In the genomic region with DNA sequence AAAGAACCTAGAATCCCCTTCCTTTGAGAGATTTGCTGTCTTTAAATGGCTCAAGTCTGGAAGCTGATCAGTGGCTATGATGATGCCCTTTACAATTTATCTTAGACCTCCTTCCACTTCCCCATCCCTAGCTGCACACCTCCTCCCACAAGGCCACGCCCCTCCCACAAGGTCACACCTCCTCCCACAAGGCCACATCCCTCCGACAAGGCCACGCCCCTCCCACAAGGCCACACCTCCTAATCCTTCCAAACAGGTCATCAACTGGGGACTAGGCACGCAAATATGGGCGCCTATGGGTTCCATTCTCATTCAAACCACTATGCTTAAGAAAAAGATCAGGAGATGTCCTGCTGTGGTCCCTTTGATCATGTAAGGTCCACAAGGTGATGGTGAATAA, we compare ENCODE assay signal across 25 mouse cellular contexts.
DNase-seq lines count a peak whose midpoint lies in the region; ATAC-seq and TF ChIP-seq lines count a peak whose summit lies in the region.
"Had no signal": no experiment of that assay in that cellular context is flagged by ENCODE, and none has a peak within 500 bp of the region (broad histone marks: within the 10 kb centered on the region; RNA-seq: fewer than 3 reads in every experiment).

No protein-coding gene starts in this region.

- no peak overlapping the region for H3K4me3 ChIP-seq in MEL (ENCODE audit: control insufficient read depth in 1 of 2, insufficient read depth in 1 of 2, low read depth in 2 of 2, low read length in 2 of 2)
- H3K4me3 ChIP-seq in hindbrain, embryonic 16.5 days (ENCODE audit: low read length), result no peak overlapping the region
- H3K4me3 ChIP-seq: gastrocnemius, adult 2 months; heart, embryonic 10.5 days; hindbrain, embryonic 15.5 days; intestine, embryonic 15.5 days; megakaryocyte, embryonic 14.5 days had no signal

- WGBS in hindbrain, embryonic 16.5 days, result 77% methylated on average over 5 of the region's 5 CpGs

- no peaks in the 10 kb centered on the region for H3K4me1 ChIP-seq in MEL (ENCODE audit: control insufficient read depth in 1 of 2, insufficient read depth in 2 of 2, low read length in 2 of 2)
- no peaks in the 10 kb centered on the region for H3K4me1 ChIP-seq in hindbrain, embryonic 16.5 days (ENCODE audit: control insufficient read depth, insufficient read depth, low read depth, low read length)
- H3K4me1 ChIP-seq: heart, embryonic 10.5 days; hindbrain, embryonic 15.5 days; intestine, embryonic 15.5 days; megakaryocyte, embryonic 14.5 days had no signal

- H3K9ac ChIP-seq in MEL (ENCODE audit: control insufficient read depth, low read depth, low read length, poor library complexity, severe bottlenecking), result no peak overlapping the region
- no peak overlapping the region for H3K9ac ChIP-seq in hindbrain, embryonic 16.5 days (ENCODE audit: low read depth, low read length)
- H3K9ac ChIP-seq: hindbrain, embryonic 15.5 days; intestine, embryonic 15.5 days had no signal

- TF ChIP-seq CTCF in MEL (IDR thresholded peaks at IDR 0.05 in 2 of 3, conservative IDR thresholded peaks at IDR 0.05 in 1 of 3; ENCODE audit: control insufficient read depth in 1 of 3, insufficient read depth in 1 of 3, low read depth in 2 of 3, low read length in 3 of 3, poor library complexity in 1 of 3, severe bottlenecking in 1 of 3), result no peak

- DNase-seq in lung, postnatal 10 days, result peak; percentile 17
- no peak for DNase-seq in lung, postnatal 14 days
- peak; percentile 42 for DNase-seq in A20 (ENCODE audit: low read depth, low spot score)
- peak; percentile 65 for DNase-seq in MEL (ENCODE audit: low read depth, low spot score)
- no peak for DNase-seq in adrenal gland, adult 2 months
- DNase-seq: adrenal gland, postnatal 10 days; cerebellum, adult 8-10 months; cerebellum, postnatal 36 days; gastrocnemius, adult 2 months; kidney, adult 9 months; kidney, postnatal 4 days; lung, adult 18-20 months; midbrain, embryonic 14.5 days; right cerebral cortex, postnatal 25 days; thymus, adult 18-20 months had no signal

- no peak overlapping the region for H3K4me2 ChIP-seq in hindbrain, embryonic 16.5 days (ENCODE audit: low read length)
- H3K4me2 ChIP-seq: hindbrain, embryonic 15.5 days; intestine, embryonic 15.5 days; liver, embryonic 11.5 days had no signal

- no peaks in the 10 kb centered on the region for H3K79me2 ChIP-seq in MEL (ENCODE audit: control insufficient read depth, insufficient read depth, low read length, poor library complexity)

- H3K27me3 ChIP-seq in MEL (ENCODE audit: control insufficient read depth in 1 of 2, insufficient read depth in 2 of 2, low read length in 2 of 2), result no peaks in the 10 kb centered on the region; a peak in 1 of 4 replicates
- H3K27me3 ChIP-seq in hindbrain, embryonic 16.5 days (replicated peaks; ENCODE audit: control insufficient read depth, insufficient read depth, low read length), result no peaks in the 10 kb centered on the region
- H3K27me3 ChIP-seq: hindbrain, embryonic 15.5 days; intestine, embryonic 15.5 days; Patski had no signal

- no peaks in the 10 kb centered on the region for H3K36me3 ChIP-seq in MEL (ENCODE audit: control insufficient read depth in 1 of 2, insufficient read depth in 2 of 2, low read length in 2 of 2)
- no peaks in the 10 kb centered on the region for H3K36me3 ChIP-seq in hindbrain, embryonic 16.5 days (ENCODE audit: control insufficient read depth, insufficient read depth, low read length)
- H3K36me3 ChIP-seq: heart, embryonic 10.5 days; hindbrain, embryonic 15.5 days; intestine, embryonic 15.5 days had no signal

- TF ChIP-seq POLR2A in MEL (IDR thresholded peaks at IDR 0.05; ENCODE audit: control insufficient read depth in 1 of 2, insufficient read depth in 1 of 2, low read depth in 1 of 2, low read length in 2 of 2, poor library complexity in 1 of 2), result no peak

- ATAC-seq in granulocyte monocyte progenitor cell, adult 5-6 weeks (replicated peaks; ENCODE audit: poor library complexity, severe bottlenecking), result 0 out of 2 replicates have a peak, but pooled peaks have one; percentile 40
- no peak for ATAC-seq in hindbrain, embryonic 16.5 days
- ATAC-seq: activated CD4-positive, CD25-positive, alpha-beta regulatory T cell, adult 4 months; forebrain, embryonic 14.5 days; intestine, embryonic 15.5 days; Patski had no signal

- TF ChIP-seq RAD21 in MEL (IDR thresholded peaks at IDR 0.05; ENCODE audit: low read depth, low read length), result no peak

- H3K9me3 ChIP-seq in MEL (replicated peaks; ENCODE audit: insufficient read depth, low read length), result no peaks in the 10 kb centered on the region
- no peaks in the 10 kb centered on the region for H3K9me3 ChIP-seq in hindbrain, embryonic 16.5 days (ENCODE audit: control insufficient read depth, low read length)
- H3K9me3 ChIP-seq: heart, embryonic 10.5 days; hindbrain, embryonic 15.5 days; intestine, embryonic 15.5 days had no signal

- no peak for TF ChIP-seq EP300 in MEL (IDR thresholded peaks at IDR 0.05; ENCODE audit: low read depth in 1 of 2, low read length in 2 of 2)

- no peak overlapping the region for H3K27ac ChIP-seq in MEL (ENCODE audit: control insufficient read depth, low read depth, low read length)
- no peak overlapping the region for H3K27ac ChIP-seq in hindbrain, embryonic 16.5 days (ENCODE audit: low read depth, low read length)
- H3K27ac ChIP-seq: gastrocnemius, adult 2 months; heart, embryonic 10.5 days; hindbrain, embryonic 15.5 days; intestine, embryonic 15.5 days had no signal

TF ChIP-seq in MEL, 35 proteins besides CTCF, POLR2A, EP300 and RAD21:
- no peak for TF ChIP-seq ZMIZ1 (IDR thresholded peaks at IDR 0.05; ENCODE audit: low read depth, low read length)
- TF ChIP-seq MXI1 (IDR thresholded peaks at IDR 0.05; ENCODE audit: low read depth, low read length), result no peak
- no peak for TF ChIP-seq MAX (IDR thresholded peaks at IDR 0.05; ENCODE audit: low read length)
- no peak for TF ChIP-seq TCF12 (IDR thresholded peaks at IDR 0.05; ENCODE audit: low read depth, low read length)
- no peak for TF ChIP-seq ELF1 (IDR thresholded peaks at IDR 0.05; ENCODE audit: low read depth, low read length)
- no peak for TF ChIP-seq GATA1 (IDR thresholded peaks at IDR 0.05; ENCODE audit: low read depth, low read length)
- TF ChIP-seq USF2 (IDR thresholded peaks at IDR 0.05; ENCODE audit: borderline replicate concordance in 1 of 2, insufficient read depth in 1 of 2, low read depth in 1 of 2, low read length in 2 of 2), result no peak
- no peak for TF ChIP-seq BHLHE40 (IDR thresholded peaks at IDR 0.05; ENCODE audit: borderline replicate concordance, low read depth, low read length)
- TF ChIP-seq RCOR1 (IDR thresholded peaks at IDR 0.05; ENCODE audit: low read depth, low read length), result no peak
- TF ChIP-seq UBTF (IDR thresholded peaks at IDR 0.05; ENCODE audit: borderline replicate concordance, insufficient read depth, low read depth, low read length), result no peak
- TF ChIP-seq POLR2AphosphoS2 (IDR thresholded peaks at IDR 0.05; ENCODE audit: low read length), result no peak
- TF ChIP-seq POLR2AphosphoS5 (IDR thresholded peaks at IDR 0.05; ENCODE audit: borderline replicate concordance, low read depth, low read length), result no peak
- no peak for TF ChIP-seq ETS1 (IDR thresholded peaks at IDR 0.05; ENCODE audit: low read depth, low read length)
TF ChIP-seq in MEL: peak in this region for 0.

Comparison
In these comparisons a context has a peak if more than half of its experiments do, and no peak if none do; other contexts are left out.
1. DNase-seq: peak in lung, postnatal 10 days (single experiment), A20 (single experiment) and MEL (single experiment); none in lung, postnatal 14 days (single experiment) and adrenal gland, adult 2 months (single experiment).